Mouse (Mus musculus): ENCODE measurements around the gene Batf. TPM values are rescaled to one million over a fixed set of nuclear protein-coding genes. Genes with fewer than 3 reads are reported as not detected.
A peak's percentile ranks its signal among the peaks of the same experiment; 100 is the strongest.
"Not testable (repeated sequence)": the region's sequence is repeated elsewhere in the genome, so short reads cannot be mapped to it uniquely, and the experiment has no call there.

The Batf gene
- polyA plus RNA-seq, 1 experiment from 2014 or later = 0.44 TPM

DNA sequence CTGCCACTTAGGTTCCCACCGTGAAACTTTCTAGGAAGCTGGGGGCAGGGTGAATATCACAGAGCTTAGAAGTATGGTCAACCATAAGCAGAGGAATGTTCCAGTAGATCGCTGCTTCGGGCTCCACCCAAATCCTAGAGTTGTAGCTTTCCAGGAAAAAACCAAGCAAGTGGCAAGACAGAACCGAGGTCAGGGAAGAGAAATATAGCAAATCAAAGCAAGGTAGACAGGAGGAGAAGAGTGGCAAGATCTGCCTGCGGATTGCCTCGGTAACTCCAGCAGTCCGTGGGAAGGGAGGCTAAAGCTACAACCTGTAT is 706 bp downstream of the Batf start:
- 89% methylated on average over 7 of the region's 7 CpGs for WGBS
- Histone ChIP-seq H3K9ac (replicated peaks) (no peak overlapping the region), H3K27me3 (replicated peaks) (no peaks in the 10 kb centered on the region), H3K36me3 (no peaks in the 10 kb centered on the region), H3K4me2 (0 out of 2 replicates have a peak overlapping the region, but pooled peaks have one; percentile 13), H3K9me3 (replicated peaks) (no peaks in the 10 kb centered on the region), H3K27ac (replicated peaks) (no peak overlapping the region), H3K4me1 (no peaks in the 10 kb centered on the region), H3K4me3 (replicated peaks) (no peak overlapping the region)
- ATAC-seq (ENCODE audit: low FRiP score) = no peak

DNA sequence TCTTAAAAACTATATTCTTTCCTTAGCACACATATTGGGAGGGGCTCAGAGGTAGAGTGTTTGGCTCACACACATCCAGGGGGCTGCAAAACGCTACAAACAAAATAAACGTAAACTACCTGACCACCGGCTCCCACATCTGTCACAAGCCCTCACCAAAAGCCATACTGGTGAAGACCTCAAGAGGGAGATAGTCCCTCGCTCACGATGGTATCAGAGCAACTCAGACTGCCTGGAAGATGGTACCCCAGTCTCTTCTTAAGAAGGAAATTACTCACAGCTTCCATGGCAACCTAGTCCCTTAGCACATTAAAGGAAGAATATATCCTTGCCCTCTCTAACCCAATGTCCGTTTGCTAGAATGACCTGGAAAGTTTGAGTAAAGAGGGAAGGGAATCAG is 1.4 kb downstream of the Batf start:
- no peaks in the 10 kb centered on the region for H3K4me1 ChIP-seq
- no peak for ATAC-seq (ENCODE audit: low FRiP score)
- H3K4me3 ChIP-seq (replicated peaks) = no peak overlapping the region
- no peak overlapping the region for H3K9ac ChIP-seq (replicated peaks)
- H3K27ac ChIP-seq (replicated peaks) = no peak overlapping the region
- H3K36me3 ChIP-seq = no peaks in the 10 kb centered on the region
- no peaks in the 10 kb centered on the region for H3K27me3 ChIP-seq (replicated peaks)
- no peak overlapping the region for H3K4me2 ChIP-seq
- 71% methylated on average over 6 of the region's 6 CpGs for WGBS
- no peaks in the 10 kb centered on the region for H3K9me3 ChIP-seq (replicated peaks)

- Histone ChIP-seq H3K27ac (replicated peaks) (no peak overlapping the region), H3K4me3 (replicated peaks) (no peak overlapping the region), H3K27me3 (replicated peaks) (no peaks in the 10 kb centered on the region), H3K4me2 (no peak overlapping the region), H3K4me1 (no peaks in the 10 kb centered on the region), H3K9ac (replicated peaks) (no peak overlapping the region), H3K9me3 (replicated peaks) (no peaks in the 10 kb centered on the region), H3K36me3 (no peaks in the 10 kb centered on the region)
- 82% methylated on average over 2 of the region's 2 CpGs for WGBS
- no peak for ATAC-seq (ENCODE audit: low FRiP score)
Observed at GRCm38 (mm10) chr12:85695787-85696186, 9.3 kb downstream of the Batf start.

DNA sequence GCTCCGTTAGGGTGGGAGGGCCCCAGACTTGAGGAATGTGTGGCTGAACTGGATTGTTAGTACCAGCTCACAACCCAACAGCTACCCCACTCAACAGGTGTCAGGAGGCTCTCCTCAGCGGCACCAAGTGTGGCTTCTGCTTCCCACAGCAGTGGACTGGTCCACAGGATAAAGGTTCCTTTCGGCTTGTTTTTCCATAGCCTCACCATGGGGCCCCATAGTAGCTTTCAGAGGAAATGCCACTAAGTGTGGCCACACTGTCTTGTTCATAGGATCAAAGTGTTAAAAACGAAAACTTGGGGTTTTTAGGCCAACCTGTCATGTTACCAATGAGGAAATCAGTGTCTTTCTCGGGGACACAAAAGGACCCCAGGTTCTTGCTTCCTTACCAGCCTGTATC is 10.0 kb downstream of the Batf start:
- ATAC-seq (ENCODE audit: low FRiP score) = no peak

GRCm38 (mm10) chr12:85698179-85698578 is 11.7 kb downstream of the Batf start:
- 21% methylated on average over 14 of the region's 37 CpGs for WGBS

More for the DNA sequence above, 10.0 kb downstream of the Batf start:
- no peaks in the 10 kb centered on the region for H3K36me3 ChIP-seq
- WGBS = 83% methylated on average over 5 of the region's 5 CpGs
- no peaks in the 10 kb centered on the region for H3K27me3 ChIP-seq (replicated peaks)
- H3K27ac ChIP-seq (replicated peaks) = no peak overlapping the region
- no peak overlapping the region for H3K4me2 ChIP-seq
- H3K4me3 ChIP-seq (replicated peaks) = no peak overlapping the region
- H3K9ac ChIP-seq (replicated peaks) = no peak overlapping the region
- no peaks in the 10 kb centered on the region for H3K9me3 ChIP-seq (replicated peaks)
- no peaks in the 10 kb centered on the region for H3K4me1 ChIP-seq

DNA sequence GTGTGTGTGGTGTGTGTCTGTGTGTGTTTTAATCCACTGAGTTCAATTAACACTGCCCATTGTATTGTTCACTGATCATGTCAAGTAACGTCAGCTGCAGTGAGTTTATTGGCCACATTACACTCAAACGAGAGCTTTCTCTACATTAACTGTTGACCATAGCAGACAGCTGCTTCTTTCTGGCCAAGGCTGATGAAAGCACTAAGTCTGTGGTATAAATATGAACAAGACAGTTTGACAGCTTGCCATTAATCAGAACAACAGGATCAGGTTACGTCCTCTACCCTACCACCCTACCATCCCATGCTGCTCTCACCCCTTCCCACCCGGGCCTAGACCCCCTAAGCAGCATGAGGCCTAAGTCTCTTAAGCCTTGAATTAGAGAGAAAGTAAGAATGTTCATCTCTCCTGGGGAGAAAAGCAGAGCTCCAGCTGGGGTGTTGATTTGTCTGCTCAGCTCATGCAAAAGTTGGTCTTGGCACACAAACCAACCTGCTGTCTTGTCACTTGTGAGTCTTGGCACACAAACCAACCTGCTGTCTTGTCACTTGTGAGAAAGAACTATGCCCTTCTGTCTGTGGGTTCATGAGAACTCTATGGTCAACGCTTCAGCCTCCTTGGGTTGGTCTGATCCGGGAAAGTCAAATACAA is 13.8 kb downstream of the Batf start:
- Histone ChIP-seq H3K27ac (replicated peaks) (no peak overlapping the region), H3K36me3 (no peaks in the 10 kb centered on the region)

More at GRCm38 (mm10) chr12:85698179-85698578, 11.7 kb downstream of the Batf start:
- peak overlapping the region; percentile 16; the same call in 1 of the 2 replicates for H3K4me3 ChIP-seq (replicated peaks)
- H3K27ac ChIP-seq (replicated peaks); H3K27me3 ChIP-seq (replicated peaks); H3K4me1 ChIP-seq; H3K36me3 ChIP-seq; H3K9me3 ChIP-seq (replicated peaks); H3K9ac ChIP-seq (replicated peaks): not testable (repeated sequence)
- ATAC-seq (ENCODE audit: low FRiP score) = peak; percentile 79; the same call in 1 of the 2 replicates
- H3K4me2 ChIP-seq = peak overlapping the region; percentile 41

GRCm38 (mm10) chr12:85700842-85701223 is 14.4 kb downstream of the Batf start:
- H3K36me3 ChIP-seq = no peaks in the 10 kb centered on the region
- no peak overlapping the region for H3K4me3 ChIP-seq (replicated peaks)
- WGBS = 88% methylated on average over 7 of the region's 7 CpGs
- H3K9ac ChIP-seq (replicated peaks) = no peak overlapping the region
- H3K4me2 ChIP-seq = no peak overlapping the region
- H3K4me1 ChIP-seq = peaks cover 10% of the 10 kb centered on the region; the same call in 1 of the 2 replicates
- H3K9me3 ChIP-seq (replicated peaks) = no peaks in the 10 kb centered on the region
- H3K27ac ChIP-seq (replicated peaks) = no peak overlapping the region
- peaks cover 14% of the 10 kb centered on the region for H3K27me3 ChIP-seq (replicated peaks)
- no peak for ATAC-seq (ENCODE audit: low FRiP score)

More for the DNA sequence above, 13.8 kb downstream of the Batf start:
- no peak for ATAC-seq (ENCODE audit: low FRiP score)
- H3K4me1 ChIP-seq = peaks cover 5% of the 10 kb centered on the region; the same call in 1 of the 2 replicates
- no peak overlapping the region for H3K4me2 ChIP-seq
- 65% methylated on average over 6 of the region's 6 CpGs for WGBS
- H3K27me3 ChIP-seq (replicated peaks) = peaks cover 11% of the 10 kb centered on the region; the same call in 1 of the 2 replicates
- H3K4me3 ChIP-seq (replicated peaks) = no peak overlapping the region
- H3K9ac ChIP-seq (replicated peaks) = no peak overlapping the region
- no peaks in the 10 kb centered on the region for H3K9me3 ChIP-seq (replicated peaks)

- WGBS = 80% methylated on average over 15 of the region's 15 CpGs
- Histone ChIP-seq H3K9me3 (replicated peaks) (no peaks in the 10 kb centered on the region), H3K9ac (replicated peaks) (no peak overlapping the region), H3K4me3 (replicated peaks) (no peak overlapping the region), H3K4me2 (no peak overlapping the region), H3K36me3 (no peaks in the 10 kb centered on the region), H3K4me1 (peaks cover 13% of the 10 kb centered on the region; the same call in 1 of the 2 replicates), H3K27ac (replicated peaks) (no peak overlapping the region), H3K27me3 (replicated peaks) (peaks cover 19% of the 10 kb centered on the region)
- ATAC-seq (ENCODE audit: low FRiP score) = no peak
Observed at GRCm38 (mm10) chr12:85702166-85703055, 15.9 kb downstream of the Batf start.

DNA sequence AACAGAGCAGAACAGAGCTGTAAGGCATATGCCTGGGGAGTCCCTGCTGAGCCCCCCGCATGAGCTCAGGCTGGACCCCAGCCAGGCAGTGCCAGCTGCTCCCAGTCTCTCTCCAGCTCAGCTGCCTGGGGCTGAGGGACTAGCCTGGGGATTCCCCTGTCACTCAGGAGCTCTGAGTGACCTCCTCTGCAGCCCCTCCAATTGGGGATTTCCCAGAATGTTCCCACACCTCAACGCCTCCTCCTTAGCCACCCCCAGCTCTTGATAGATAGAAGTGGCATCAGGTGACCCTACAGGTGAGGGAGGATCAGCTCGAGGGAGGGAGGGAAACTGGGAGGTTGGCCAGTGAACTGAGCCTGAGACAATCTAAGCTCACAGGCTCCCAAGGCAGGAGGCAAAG is 17.0 kb downstream of the Batf start:
- no peaks in the 10 kb centered on the region for H3K9me3 ChIP-seq (replicated peaks)
- H3K27me3 ChIP-seq (replicated peaks) = peaks cover 19% of the 10 kb centered on the region
- no peak overlapping the region for H3K27ac ChIP-seq (replicated peaks)
- no peaks in the 10 kb centered on the region for H3K36me3 ChIP-seq
- no peak overlapping the region for H3K9ac ChIP-seq (replicated peaks)
- H3K4me2 ChIP-seq = no peak overlapping the region
- no peak overlapping the region for H3K4me3 ChIP-seq (replicated peaks)
- ATAC-seq (ENCODE audit: low FRiP score) = no peak
- 66% methylated on average over 3 of the region's 3 CpGs for WGBS
- peaks cover 13% of the 10 kb centered on the region; the same call in 1 of the 2 replicates for H3K4me1 ChIP-seq

DNA sequence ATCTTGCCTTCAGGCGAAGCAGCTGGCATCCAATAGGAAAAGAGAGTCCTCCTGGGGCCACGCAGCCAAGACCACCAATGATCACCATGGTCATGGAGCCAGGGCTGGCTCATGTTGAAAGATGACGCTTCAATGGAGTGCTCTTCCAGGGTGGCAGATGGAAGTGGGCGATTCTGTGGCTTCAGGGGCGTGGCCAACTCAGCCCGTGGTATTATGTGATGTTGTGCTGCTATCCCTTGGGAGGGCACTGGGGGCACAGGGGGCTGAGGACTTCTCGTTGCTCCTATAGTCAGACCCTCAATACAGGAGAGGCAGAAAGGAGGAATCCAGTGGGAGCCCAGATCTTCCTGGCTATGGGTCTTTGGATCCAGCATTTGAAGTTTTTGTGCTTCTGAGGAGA is 18.1 kb downstream of the Batf start:
- Histone ChIP-seq H3K27me3 (replicated peaks) (peaks cover 19% of the 10 kb centered on the region), H3K4me1 (peaks cover 13% of the 10 kb centered on the region; the same call in 1 of the 2 replicates), H3K4me3 (replicated peaks) (no peak overlapping the region), H3K36me3 (no peaks in the 10 kb centered on the region), H3K9ac (replicated peaks) (no peak overlapping the region), H3K9me3 (replicated peaks) (no peaks in the 10 kb centered on the region), H3K4me2 (no peak overlapping the region), H3K27ac (replicated peaks) (no peak overlapping the region)
- WGBS = 58% methylated on average over 7 of the region's 7 CpGs
- ATAC-seq (ENCODE audit: low FRiP score) = no peak

- Histone ChIP-seq H3K36me3 (no peaks in the 10 kb centered on the region), H3K9ac (replicated peaks) (peak overlapping the region; percentile 20; the same call in 1 of the 2 replicates), H3K4me3 (replicated peaks) (peak overlapping the region; percentile 28), H3K27me3 (replicated peaks) (peaks cover 19% of the 10 kb centered on the region), H3K27ac (replicated peaks) (no peak overlapping the region), H3K9me3 (replicated peaks) (no peaks in the 10 kb centered on the region), H3K4me1 (peaks cover 13% of the 10 kb centered on the region; the same call in 1 of the 2 replicates), H3K4me2 (peak overlapping the region; percentile 61)
- WGBS = 14% methylated on average over 20 of the region's 20 CpGs
- no peak for ATAC-seq (ENCODE audit: low FRiP score)
Observed at GRCm38 (mm10) chr12:85705002-85705830, 18.7 kb downstream of the Batf start.
